24 mouse cellular contexts compared by ENCODE assay signal in genomic region chr9:31441487-31441886, GRCm38 (mm10). TPM values are rescaled to one million over a fixed set of nuclear protein-coding genes. Genes with fewer than 3 reads are reported as not detected.
"Had no signal": no experiment of that assay in that cellular context is flagged by ENCODE, and none has a peak within 500 bp of the region (broad histone marks: within the 10 kb centered on the region; RNA-seq: fewer than 3 reads in every experiment).

No protein-coding gene starts in this region.

- H3K4me1 ChIP-seq: lung, embryonic 15.5 days; midbrain, embryonic 10.5 days; midbrain, embryonic 12.5 days; neural tube, embryonic 13.5 days; neural tube, embryonic 15.5 days had no signal

- H3K9me3 ChIP-seq: lung, embryonic 15.5 days; midbrain, embryonic 10.5 days; midbrain, embryonic 12.5 days; neural tube, embryonic 13.5 days; neural tube, embryonic 15.5 days had no signal

- H3K9ac ChIP-seq: lung, embryonic 15.5 days; midbrain, embryonic 12.5 days; neural tube, embryonic 13.5 days; neural tube, embryonic 15.5 days had no signal

- H3K4me2 ChIP-seq: lung, embryonic 15.5 days; midbrain, embryonic 12.5 days; neural tube, embryonic 13.5 days; neural tube, embryonic 15.5 days had no signal

- H3K27ac ChIP-seq: lung, embryonic 15.5 days; macrophage; midbrain, embryonic 10.5 days; midbrain, embryonic 12.5 days; neural tube, embryonic 13.5 days; neural tube, embryonic 15.5 days had no signal

- H3K36me3 ChIP-seq: lung, embryonic 15.5 days; midbrain, embryonic 10.5 days; midbrain, embryonic 12.5 days; neural tube, embryonic 13.5 days; neural tube, embryonic 15.5 days had no signal

- DNase-seq: lung, adult 2 months; lung, postnatal 14 days; lung, postnatal 36 days; midbrain, embryonic 14.5 days; retina, postnatal 1 day; right cerebral cortex, adult 18-20 months; right cerebral cortex, postnatal 25 days; right cerebral cortex, postnatal 4 days; spleen, adult 18-20 months; thymus, adult 18-20 months; thymus, postnatal 14 days; thymus, postnatal 36 days had no signal

- ATAC-seq: lung, postnatal 0 days; midbrain, embryonic 16.5 days had no signal

- H3K27me3 ChIP-seq: lung, embryonic 15.5 days; midbrain, embryonic 12.5 days; neural tube, embryonic 13.5 days; neural tube, embryonic 15.5 days had no signal

- H3K4me3 ChIP-seq: lung, embryonic 15.5 days; megakaryocyte, embryonic 14.5 days; midbrain, embryonic 10.5 days; midbrain, embryonic 12.5 days; myocyte; neural tube, embryonic 13.5 days; neural tube, embryonic 15.5 days had no signal

RNA-seq across cellular contexts. Expression of gene Tmem45b, which starts 22.8 kb away (rescaled TPM):
- total RNA-seq: megakaryocyte progenitor cell, adult 5-6 weeks had no signal
- polyA plus RNA-seq: macrophage; midbrain, embryonic 10.5 days; midbrain, embryonic 12.5 days; myocyte; neural tube, embryonic 11.5 days had no signal
